Mouse (Mus musculus) hindbrain, postnatal 0 days (tissue): ENCODE data around the gene Cox5a. TPM values are rescaled to one million over a fixed set of nuclear protein-coding genes. Genes with fewer than 3 reads are reported as not detected.

Experiments
- ATAC-seq: fragments of 200-750 bp; cut with Nextera tagmentation; 2 replicates; pipeline ENCODE4 v1.8.0; 2017; ENCODE audit warnings: mild to moderate bottlenecking, moderate TSS enrichment, moderate library complexity
- DNase-seq: peaks from one replicate; pipeline ENCODE4 v3.0.0-alpha.2; 2015; ENCODE audit warnings: low spot score
- H3K27ac ChIP-seq: fragments of 300-500 bp; sonication (generic); 2 replicates; pipeline ENCODE4 v1.5.1; 2014; ENCODE audit warnings: mild to moderate bottlenecking
- H3K27me3 ChIP-seq: fragments of 300-500 bp; sonication (generic); 2 replicates; pipeline ENCODE4 v1.6.1; 2014; ENCODE audit warnings: low read length, mixed read lengths; ENCODE audit not compliant: insufficient read depth
- H3K36me3 ChIP-seq: fragments of 300-500 bp; sonication (generic); 2 replicates; pipeline ENCODE4 v1.6.1; 2014; ENCODE audit warnings: low read length, mixed read lengths; ENCODE audit not compliant: insufficient read depth
- H3K4me1 ChIP-seq: fragments of 300-500 bp; sonication (generic); 2 replicates; pipeline ENCODE4 v1.6.1; 2014; ENCODE audit warnings: antibody characterized with exemption, low read length, mixed read lengths; ENCODE audit not compliant: insufficient read depth
- H3K4me2 ChIP-seq: fragments of 300-500 bp; sonication (generic); 2 replicates; pipeline ENCODE4 v1.6.1; 2014; ENCODE audit warnings: low read depth, mild to moderate bottlenecking, low read length, moderate library complexity, mixed read lengths
- H3K4me3 ChIP-seq: fragments of 300-500 bp; sonication (generic); 2 replicates; pipeline ENCODE4 v1.5.1; 2014; ENCODE audit warnings: low read length
- H3K9ac ChIP-seq: fragments of 300-500 bp; sonication (generic); replicated peaks from 2 replicates; pipeline ENCODE4 v1.6.1; 2014; ENCODE audit warnings: mild to moderate bottlenecking, low read length, moderate library complexity, mixed read lengths
- H3K9me3 ChIP-seq: fragments of 300-500 bp; sonication (generic); 2 replicates; pipeline ENCODE4 v1.6.1; 2016; ENCODE audit warnings: low read length, mixed read lengths
- CTCF ChIP-seq: IDR thresholded peaks from 2 replicates; pipeline ENCODE4 v1.5.1; 2016; ENCODE audit warnings: antibody characterized with exemption, control low read depth, low read depth
- WGBS: fragments of 180-500 bp; shearing (Covaris S2); extraction: QIAGEN DNeasy Blood & Tissue Kit; methylation state at CpG from one replicate; pipeline ENCODE4 v1.1.7; 2014; 5-methylcytosine and 5-hydroxymethylcytosine counted together
- polyA plus RNA-seq: library from polyadenylated mRNA; unstranded; fragments of >200 nt; fragmentation: Nextera tagmentation; extraction: Ambion mirVana; gene quantifications from 2 replicates; pipeline ENCODE4 v1.2.1, GENCODE M21; 2015
- total RNA-seq: library from RNA; depleted of rRNA; stranded (reverse); fragments of >200 nt; gene quantifications from 2 replicates; pipeline ENCODE4 v1.2.3, GENCODE M21; 2014

The Cox5a gene
- total and polyA plus RNA-seq, 2 experiments from 2014 or later = 237 to 1,238 TPM

GRCm38 (mm10) chr9:57550126-57550862 is 29.2 kb downstream of the Cox5a start:
- 87% methylated on average over 11 of the region's 11 CpGs for WGBS
- ATAC-seq = no peak

GRCm38 (mm10) chr9:57552139-57552887 is 31.2 kb downstream of the Cox5a start, which contains the start of gene Mpi:
Mpi (minus strand) TSS chr9:57552763.
- Histone ChIP-seq H3K9me3 (no peaks in the 10 kb centered on the region), H3K27me3 (no peaks in the 10 kb centered on the region), H3K4me2 (peak within 1 kb of the TSS; percentile 87), H3K4me1 (peaks cover 9% of the 10 kb centered on the region), H3K36me3 (peaks cover 18% of the 10 kb centered on the region), H3K27ac (peak within 1 kb of the TSS; percentile 27; the same call in 1 of the 2 replicates), H3K9ac (peak within 1 kb of the TSS; percentile 70), H3K4me3 (peak within 1 kb of the TSS; percentile 69)
- peak; percentile 70 for ATAC-seq
- under 1% methylated on average over 28 of the region's 28 CpGs for WGBS
- no peak for TF ChIP-seq CTCF
- peak; percentile 87 for DNase-seq

More at GRCm38 (mm10) chr9:57550126-57550862, 29.2 kb downstream of the Cox5a start:
- TF ChIP-seq CTCF = no peak
- Histone ChIP-seq H3K4me3 (no peak overlapping the region), H3K36me3 (peaks cover 25% of the 10 kb centered on the region), H3K27ac (no peak overlapping the region), H3K9me3 (no peaks in the 10 kb centered on the region), H3K9ac (no peak overlapping the region), H3K4me2 (no peak overlapping the region), H3K4me1 (peaks cover 9% of the 10 kb centered on the region), H3K27me3 (no peaks in the 10 kb centered on the region)
- DNase-seq = no peak

- no peak overlapping the region; the same call in 1 of the 2 replicates for H3K4me3 ChIP-seq
- 71% methylated on average over 11 of the region's 11 CpGs for WGBS
- H3K4me2 ChIP-seq = no peak overlapping the region
- H3K27ac ChIP-seq = no peak overlapping the region
- H3K9ac ChIP-seq = no peak overlapping the region
- H3K27me3 ChIP-seq = no peaks in the 10 kb centered on the region
- H3K36me3 ChIP-seq = peaks cover 10% of the 10 kb centered on the region; the same call in 1 of the 2 replicates
- DNase-seq = no peak
- TF ChIP-seq CTCF = no peak
- peaks cover 9% of the 10 kb centered on the region for H3K4me1 ChIP-seq
- no peaks in the 10 kb centered on the region for H3K9me3 ChIP-seq
- ATAC-seq = no peak
Measured at GRCm38 (mm10) chr9:57553119-57553518, 32.0 kb downstream of the Cox5a start.

- Histone ChIP-seq H3K27ac (no peak overlapping the region), H3K36me3 (no peaks in the 10 kb centered on the region), H3K4me1 (no peaks in the 10 kb centered on the region; the same call in 1 of the 2 replicates), H3K9me3 (no peaks in the 10 kb centered on the region), H3K4me3 (no peak overlapping the region), H3K4me2 (no peak overlapping the region), H3K27me3 (no peaks in the 10 kb centered on the region), H3K9ac (no peak overlapping the region)
- ATAC-seq (no peak), DNase-seq (no peak)
- WGBS = 45% methylated on average over 3 of the region's 3 CpGs
- no peak for TF ChIP-seq CTCF
Measured at GRCm38 (mm10) chr9:57554753-57555152, 33.7 kb downstream of the Cox5a start.

- Histone ChIP-seq H3K27ac (no peak overlapping the region), H3K27me3 (no peaks in the 10 kb centered on the region), H3K9me3 (no peaks in the 10 kb centered on the region), H3K36me3 (no peaks in the 10 kb centered on the region), H3K4me2 (no peak overlapping the region), H3K4me1 (peaks cover 10% of the 10 kb centered on the region), H3K4me3 (no peak overlapping the region), H3K9ac (no peak overlapping the region)
- ATAC-seq (no peak), DNase-seq (no peak)
- 81% methylated on average over 3 of the region's 3 CpGs for WGBS
- TF ChIP-seq CTCF = no peak
Measured at GRCm38 (mm10) chr9:57557215-57557614, 36.1 kb downstream of the Cox5a start.

GRCm38 (mm10) chr9:57558625-57559024 is 37.6 kb downstream of the Cox5a start:
- H3K36me3 ChIP-seq = no peaks in the 10 kb centered on the region

More at GRCm38 (mm10) chr9:57558625-57559024, 37.6 kb downstream of the Cox5a start:
- no peak overlapping the region for H3K27ac ChIP-seq
- H3K9me3 ChIP-seq = no peaks in the 10 kb centered on the region
- TF ChIP-seq CTCF = no peak
- no peak overlapping the region for H3K4me2 ChIP-seq
- H3K27me3 ChIP-seq = no peaks in the 10 kb centered on the region
- DNase-seq (no peak), ATAC-seq (no peak)
- H3K4me1 ChIP-seq = peaks cover 19% of the 10 kb centered on the region
- WGBS = 89% methylated on average over 4 of the region's 4 CpGs
- no peak overlapping the region for H3K9ac ChIP-seq
- no peak overlapping the region for H3K4me3 ChIP-seq
